Mouse (Mus musculus): ENCODE results near the gene Aldh1a1.

GRCm38 (mm10) chr19:20631020-20631419 lies 138.5 kb downstream of the Aldh1a1 start:
- TF ChIP-seq MAFK (IDR thresholded peaks at IDR 0.05; ENCODE audit: insufficient replicate concordance, low read length) (no peak), EP300 (IDR thresholded peaks at IDR 0.05; ENCODE audit: low read length) (no peak), GABPA (IDR thresholded peaks at IDR 0.05; ENCODE audit: insufficient replicate concordance, low read depth, low read length) (no peak), RCOR1 (conservative IDR thresholded peaks at IDR 0.05; ENCODE audit: low read depth, low read length) (no peak), CTCF (conservative IDR thresholded peaks at IDR 0.05 in 1 of 2, IDR thresholded peaks at IDR 0.05 in 1 of 2; ENCODE audit: low read depth in 2 of 2, low read length in 2 of 2) (no peak), TCF12 (IDR thresholded peaks at IDR 0.05; ENCODE audit: low read depth, low read length) (no peak), POLR2A (IDR thresholded peaks at IDR 0.05; ENCODE audit: low read depth, low read length) (no peak), ZC3H11A (IDR thresholded peaks at IDR 0.05; ENCODE audit: low read depth, low read length) (no peak), ZMIZ1 (IDR thresholded peaks at IDR 0.05; ENCODE audit: low read depth, low read length) (no peak), MEF2A (IDR thresholded peaks at IDR 0.05; ENCODE audit: borderline replicate concordance, low read depth, low read length) (no peak)

Measured in CH12.LX (cell line).